8 mouse cellular contexts compared by ENCODE assay signal in genomic region chr8:87967057-87967820, GRCm38 (mm10). TPM values are rescaled to one million over a fixed set of nuclear protein-coding genes. Genes with fewer than 3 reads are reported as not detected.
DNase-seq lines count a peak whose midpoint lies in the region; ATAC-seq lines count a peak whose summit lies in the region.

No protein-coding gene starts in this region.

- peaks cover 14% of the 10 kb centered on the region; the same call in 1 of the 2 replicates for H3K4me1 ChIP-seq in brown adipose tissue, adult 24 weeks (ENCODE audit: control insufficient read depth, insufficient read depth, insufficient read length, low read length)
- peaks cover 10% of the 10 kb centered on the region for H3K4me1 ChIP-seq in hindbrain, embryonic 11.5 days (replicated peaks; ENCODE audit: control insufficient read depth, insufficient read depth, low read length)
- H3K4me1 ChIP-seq in midbrain, embryonic 13.5 days (replicated peaks) = peaks cover 33% of the 10 kb centered on the region

- 4% methylated on average over 2 of the region's 2 CpGs for WGBS in hindbrain, embryonic 11.5 days
- 3% methylated on average over 2 of the region's 2 CpGs for WGBS in midbrain, embryonic 13.5 days

- H3K36me3 ChIP-seq in hindbrain, embryonic 11.5 days (ENCODE audit: control insufficient read depth, insufficient read depth, low read length) = no peaks in the 10 kb centered on the region
- H3K36me3 ChIP-seq in midbrain, embryonic 13.5 days = no peaks in the 10 kb centered on the region

- H3K4me3 ChIP-seq in brown adipose tissue, adult 24 weeks (ENCODE audit: insufficient read depth, low read depth, low read length) = no peak overlapping the region
- no peak overlapping the region for H3K4me3 ChIP-seq in hindbrain, embryonic 11.5 days (ENCODE audit: low read depth, low read length)
- no peak overlapping the region for H3K4me3 ChIP-seq in midbrain, embryonic 13.5 days (replicated peaks)

- peak overlapping the region; percentile 91 for H3K27ac ChIP-seq in brown adipose tissue, adult 24 weeks (replicated peaks; ENCODE audit: low read depth, low read length)
- peak overlapping the region; percentile 17; the same call in 1 of the 2 replicates for H3K27ac ChIP-seq in hindbrain, embryonic 11.5 days (ENCODE audit: low read depth, low read length)
- peak overlapping the region; percentile 65 for H3K27ac ChIP-seq in midbrain, embryonic 13.5 days

- no peak overlapping the region for H3K4me2 ChIP-seq in hindbrain, embryonic 11.5 days (replicated peaks; ENCODE audit: low read depth, low read length)
- H3K4me2 ChIP-seq in midbrain, embryonic 13.5 days (replicated peaks) = no peak overlapping the region

- no peak overlapping the region for H3K9ac ChIP-seq in hindbrain, embryonic 11.5 days (ENCODE audit: low read depth, low read length)
- H3K9ac ChIP-seq in midbrain, embryonic 13.5 days (replicated peaks) = no peak overlapping the region

- H3K9me3 ChIP-seq in hindbrain, embryonic 11.5 days (ENCODE audit: control insufficient read depth, low read length) = no peaks in the 10 kb centered on the region
- H3K9me3 ChIP-seq in midbrain, embryonic 13.5 days = no peaks in the 10 kb centered on the region

- peak; percentile 18 for DNase-seq in kidney, postnatal 10 days
- DNase-seq in kidney, postnatal 14 days = no peak
- no peak for DNase-seq in hindbrain, embryonic 11.5 days (ENCODE audit: low spot score)
- DNase-seq in lung, postnatal 25 days (ENCODE audit: low spot score) = no peak
- DNase-seq in layer of hippocampus, adult 9-10 months (ENCODE audit: low spot score) = no peak
- DNase-seq in cerebellum, adult 9-10 months = no peak

- ATAC-seq in hindbrain, embryonic 11.5 days (ENCODE audit: low FRiP score) = no peak
- ATAC-seq in midbrain, embryonic 13.5 days = peak; percentile 53; the same call in 1 of the 2 replicates

- peaks cover 2% of the 10 kb centered on the region; the same call in 1 of the 2 replicates for H3K27me3 ChIP-seq in hindbrain, embryonic 11.5 days (ENCODE audit: control insufficient read depth, insufficient read depth, low read length)
- H3K27me3 ChIP-seq in midbrain, embryonic 13.5 days = 0 out of 2 replicates have a peak, but pooled peaks cover 3% of the 10 kb centered on the region

RNA-seq across cellular contexts. Expression of gene Zfp423, which starts 7.8 kb away (rescaled TPM):
- 10.1 and 14.0 TPM in 2 replicates for polyA plus RNA-seq in brown adipose tissue, adult 24 weeks (2012; ENCODE audit: insufficient read depth, insufficient read length, missing spikeins)
- 43.3 and 49.5 TPM in 2 replicates for polyA plus RNA-seq in hindbrain, embryonic 11.5 days (2014; fragmentation: Nextera tagmentation; extraction: Ambion mirVana)
- polyA plus RNA-seq in midbrain, embryonic 13.5 days (2015; fragmentation: Nextera tagmentation; extraction: Ambion mirVana) = 36.6 and 41.7 TPM in 2 replicates

Comparison
In these comparisons a context has a peak if more than half of its experiments do, and no peak if none do; other contexts are left out.
1. H3K27ac ChIP-seq: peak in every context shown above with its lines; median percentile 91 in brown adipose tissue, adult 24 weeks; 65 in midbrain, embryonic 13.5 days; 17 in hindbrain, embryonic 11.5 days.